Mouse (Mus musculus): Measurements from ENCODE around the gene Agfg2.
A peak's percentile ranks its signal among the peaks of the same experiment; 100 is the strongest.

The Agfg2 gene

GRCm38 (mm10) chr5:137684294-137685123, at the start of gene Agfg2:
Gene Agfg2 (minus strand): TSS chr5:137684726.
- DNase-seq = peak; percentile 98

GRCm38 (mm10) chr5:137733638-137734288, 49.2 kb upstream of the Agfg2 start:
- DNase-seq = no peak

- no peak for DNase-seq
These were observed 42.2 kb upstream of the Agfg2 start for GRCm38 (mm10) chr5:137726767-137727166.

- no peak for DNase-seq
These were observed 39.3 kb upstream of the Agfg2 start for GRCm38 (mm10) chr5:137723840-137724239.

GRCm38 (mm10) chr5:137720558-137721164, 36.1 kb upstream of the Agfg2 start:
- peak; percentile 80 for DNase-seq

GRCm38 (mm10) chr5:137719088-137719487, 34.6 kb upstream of the Agfg2 start:
- DNase-seq = no peak

GRCm38 (mm10) chr5:137718020-137718790, 33.7 kb upstream of the Agfg2 start:
- DNase-seq = no peak

- DNase-seq = no peak
These were observed 31.2 kb upstream of the Agfg2 start for GRCm38 (mm10) chr5:137715685-137716084.

GRCm38 (mm10) chr5:137713454-137713853, 28.9 kb upstream of the Agfg2 start:
- no peak for DNase-seq

- peak; percentile 85 for DNase-seq
These were observed 22.5 kb upstream of the Agfg2 start for GRCm38 (mm10) chr5:137706913-137707633.

- DNase-seq = peak; percentile 64
These were observed 20.7 kb upstream of the Agfg2 start for GRCm38 (mm10) chr5:137705242-137705641.

- DNase-seq = no peak
These were observed 15.3 kb upstream of the Agfg2 start for GRCm38 (mm10) chr5:137699850-137700249.

- DNase-seq = peak; percentile 45
These were observed 14.6 kb upstream of the Agfg2 start for GRCm38 (mm10) chr5:137699080-137699479.

- no peak for DNase-seq
These were observed 11.4 kb upstream of the Agfg2 start for GRCm38 (mm10) chr5:137695930-137696329.

GRCm38 (mm10) chr5:137694796-137695195, 10.3 kb upstream of the Agfg2 start:
- DNase-seq = no peak

- DNase-seq = no peak
These were observed 7.4 kb upstream of the Agfg2 start for GRCm38 (mm10) chr5:137691881-137692280.

GRCm38 (mm10) chr5:137690531-137690930, 6.0 kb upstream of the Agfg2 start:
- peak; percentile 44 for DNase-seq

- peak; percentile 42 for DNase-seq
These were observed 5.4 kb upstream of the Agfg2 start for GRCm38 (mm10) chr5:137689974-137690373.

- DNase-seq = peak; percentile 60
These were observed 1.7 kb upstream of the Agfg2 start for GRCm38 (mm10) chr5:137686127-137686790.

- no peak for DNase-seq
These were observed 1.1 kb upstream of the Agfg2 start for GRCm38 (mm10) chr5:137685653-137686052.

GRCm38 (mm10) chr5:137683388-137684293, 885 bp downstream of the Agfg2 start:
- peak; percentile 57 for DNase-seq

All from thymus, postnatal 4 days (tissue).